8 mouse cellular contexts compared by ENCODE assay signal in genomic region chr10:108537641-108538040, GRCm38 (mm10).
DNase-seq lines count a peak whose midpoint lies in the region; ATAC-seq and TF ChIP-seq lines count a peak whose summit lies in the region.

No protein-coding gene starts in this region.

- H3K27ac ChIP-seq in liver, postnatal 0 days (ENCODE audit: low read depth) = no peak overlapping the region

- no peak overlapping the region for H3K4me3 ChIP-seq in liver, postnatal 0 days (ENCODE audit: low read depth, low read length)

- DNase-seq in gastrocnemius, postnatal 14 days = peak; percentile 18
- DNase-seq in gastrocnemius, postnatal 36 days = no peak
- DNase-seq in adrenal gland, adult 2 months = peak; percentile 46
- peak; percentile 65 to 69 for DNase-seq in heart, postnatal 10 days
- peak; percentile 27 for DNase-seq in liver, postnatal 0 days
- DNase-seq in testis, postnatal 10 days (ENCODE audit: low spot score) = peak; percentile 70
- no peak for DNase-seq in left cerebral cortex, postnatal 14 days (ENCODE audit: low spot score in 2 of 2)
- no peak for DNase-seq in right cerebral cortex, adult 2 months (ENCODE audit: low spot score in 2 of 2)

- intact Hi-C loops in gastrocnemius, postnatal 14 days (cut with DNase I; ENCODE audit: low total_unique reads) = loop anchor here (5.0 kb wide), 1 partner anchor 240 kb away; no protein-coding TSS in a partner anchor
- intact Hi-C loops in gastrocnemius, postnatal 36 days (cut with DNase I) = loop anchor here (5.0 kb wide), 2 partner anchors 90 to 235 kb away; no protein-coding TSS in a partner anchor
- intact Hi-C loops in heart, postnatal 10 days (cut with DNase I) = loop anchor here (2.0 to 5.0 kb wide), 4 partner anchors 91 to 735 kb away; no protein-coding TSS in a partner anchor
- intact Hi-C loops in left cerebral cortex, postnatal 14 days (cut with DNase I) = no loop called here

- no peaks in the 10 kb centered on the region for H3K4me1 ChIP-seq in liver, postnatal 0 days (ENCODE audit: insufficient read depth)

- H3K9ac ChIP-seq in liver, postnatal 0 days (replicated peaks) = no peak overlapping the region

- WGBS in liver, postnatal 0 days (ENCODE audit: insufficient replicate concordance) = 48% methylated on average over 9 of the region's 9 CpGs

- TF ChIP-seq EP300 in liver, postnatal 0 days (IDR thresholded peaks at IDR 0.05; ENCODE audit: low read depth) = no peak

- no peaks in the 10 kb centered on the region for H3K27me3 ChIP-seq in liver, postnatal 0 days (ENCODE audit: insufficient read depth, low read length)

- no peaks in the 10 kb centered on the region for H3K36me3 ChIP-seq in liver, postnatal 0 days (replicated peaks; ENCODE audit: insufficient read depth, low read length)

- ATAC-seq in liver, postnatal 0 days = no peak

- peak; percentile 60 for TF ChIP-seq CTCF in liver, postnatal 0 days (IDR thresholded peaks at IDR 0.05; ENCODE audit: low read depth)

- H3K9me3 ChIP-seq in liver, postnatal 0 days (ENCODE audit: low read length) = no peaks in the 10 kb centered on the region

- H3K4me2 ChIP-seq in liver, postnatal 0 days (ENCODE audit: low read depth, low read length) = no peak overlapping the region

Comparison
In these comparisons a context has a peak if more than half of its experiments do, and no peak if none do; other contexts are left out.
1. DNase-seq: peak in gastrocnemius, postnatal 14 days (single experiment), adrenal gland, adult 2 months (single experiment), heart, postnatal 10 days (2 of 2), liver, postnatal 0 days (single experiment) and testis, postnatal 10 days (single experiment); none in gastrocnemius, postnatal 36 days (0 of 2), left cerebral cortex, postnatal 14 days (0 of 2) and right cerebral cortex, adult 2 months (0 of 2).